Mouse (Mus musculus) MEL (cell line): ENCODE results near the gene Sgms1.

Source experiments
- CHD2 ChIP-seq: IDR thresholded peaks from 2 replicates; pipeline ENCODE4 v1.6.1; 2011; ENCODE audit warnings: low read length, improper control_type of control experiment
- CTCF ChIP-seq, 3 experiments: IDR thresholded peaks in 2 of 3; conservative IDR thresholded peaks in 1 of 3; 2 replicates each; pipeline ENCODE4 v1.5.1; 2011 to 2012; ENCODE audit warnings: low read length in 3 of 3, low read depth in 2 of 3, mild to moderate bottlenecking in 2 of 3, improper control_type of control experiment in 1 of 3, inconsistent platforms in 1 of 3, mixed read lengths in 1 of 3, moderate library complexity in 1 of 3; ENCODE audit not compliant: control insufficient read depth in 1 of 3, insufficient read depth in 1 of 3, poor library complexity in 1 of 3, severe bottlenecking in 1 of 3
- EP300 ChIP-seq, 2 experiments: IDR thresholded peaks; 2 replicates each; pipeline ENCODE4 v1.6.1; 2011; ENCODE audit warnings: improper control_type of control experiment in 2 of 2, low read length in 2 of 2, low read depth in 1 of 2, mild to moderate bottlenecking in 1 of 2
- GATA1 ChIP-seq: IDR thresholded peaks from 2 replicates; pipeline ENCODE4 v1.6.1; 2011; ENCODE audit warnings: low read depth, low read length, improper control_type of control experiment
- MAX ChIP-seq: IDR thresholded peaks from 2 replicates; pipeline ENCODE4 v1.6.1; 2011; ENCODE audit warnings: low read length, improper control_type of control experiment
- NRF1 ChIP-seq: IDR thresholded peaks from 2 replicates; pipeline ENCODE4 v1.6.1; 2014; ENCODE audit warnings: low read depth, mild to moderate bottlenecking, inconsistent platforms, low read length, improper control_type of control experiment, moderate library complexity; ENCODE audit not compliant: poor library complexity, insufficient read depth, severe bottlenecking
- POLR2A ChIP-seq, 2 experiments: IDR thresholded peaks; 2 replicates each; pipeline ENCODE4 v1.6.1; 2011 to 2012; ENCODE audit warnings: low read length in 2 of 2, mild to moderate bottlenecking in 2 of 2, control low read depth in 1 of 2, improper control_type of control experiment in 1 of 2, low read depth in 1 of 2, moderate library complexity in 1 of 2; ENCODE audit not compliant: control insufficient read depth in 1 of 2, insufficient read depth in 1 of 2, poor library complexity in 1 of 2
- POLR2AphosphoS2 ChIP-seq: IDR thresholded peaks from 2 replicates; pipeline ENCODE4 v1.6.1; 2011; ENCODE audit warnings: low read length, improper control_type of control experiment
- TAL1 ChIP-seq: IDR thresholded peaks from 2 replicates; pipeline ENCODE4 v1.6.1; 2012; ENCODE audit warnings: mild to moderate bottlenecking, inconsistent platforms, low read length, moderate library complexity, mixed read lengths
- TCF12 ChIP-seq: IDR thresholded peaks from 2 replicates; pipeline ENCODE4 v1.6.1; 2014; ENCODE audit warnings: low read depth, mild to moderate bottlenecking, inconsistent platforms, low read length, improper control_type of control experiment, moderate library complexity
- ZNF384 ChIP-seq: IDR thresholded peaks from 2 replicates; pipeline ENCODE4 v1.6.1; 2012; ENCODE audit warnings: low read depth, mild to moderate bottlenecking, inconsistent platforms, low read length, improper control_type of control experiment

DNA sequence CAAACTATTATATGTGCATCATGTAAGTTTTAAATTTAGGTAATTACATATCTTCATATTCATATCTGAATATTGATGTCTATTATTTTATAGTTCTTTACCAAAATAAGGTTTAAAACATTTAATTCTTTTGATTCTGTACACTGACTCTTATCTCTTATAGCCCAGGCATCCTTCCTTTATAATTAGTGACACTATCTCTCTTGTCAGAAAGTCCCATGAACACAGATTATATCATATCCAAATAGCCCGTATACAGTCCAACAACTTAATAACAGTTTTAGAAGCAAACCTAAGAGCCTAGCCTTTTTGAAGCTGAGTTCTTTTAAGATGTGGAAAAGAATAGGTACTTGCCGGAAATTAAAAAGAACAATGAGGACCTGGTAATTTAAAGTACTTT is 135.3 kb downstream of the Sgms1 start:
- TF ChIP-seq CTCF (IDR thresholded peaks at IDR 0.05 in 2 of 3, conservative IDR thresholded peaks at IDR 0.05 in 1 of 3; ENCODE audit: control insufficient read depth in 1 of 3, insufficient read depth in 1 of 3, low read depth in 2 of 3, low read length in 3 of 3, poor library complexity in 1 of 3, severe bottlenecking in 1 of 3) (no peak), POLR2A (IDR thresholded peaks at IDR 0.05; ENCODE audit: control insufficient read depth in 1 of 2, insufficient read depth in 1 of 2, low read depth in 1 of 2, low read length in 2 of 2, poor library complexity in 1 of 2) (no peak), GATA1 (peak; percentile 95), EP300 (IDR thresholded peaks at IDR 0.05; ENCODE audit: low read depth in 1 of 2, low read length in 2 of 2) (peak; percentile 91), NRF1 (no peak), TCF12 (peak; percentile 95), CHD2 (no peak), ZNF384 (no peak), MAX (no peak), TAL1 (peak; percentile 71), POLR2AphosphoS2 (no peak)
